19 mouse cellular contexts compared by ENCODE assay signal in the genomic region with DNA sequence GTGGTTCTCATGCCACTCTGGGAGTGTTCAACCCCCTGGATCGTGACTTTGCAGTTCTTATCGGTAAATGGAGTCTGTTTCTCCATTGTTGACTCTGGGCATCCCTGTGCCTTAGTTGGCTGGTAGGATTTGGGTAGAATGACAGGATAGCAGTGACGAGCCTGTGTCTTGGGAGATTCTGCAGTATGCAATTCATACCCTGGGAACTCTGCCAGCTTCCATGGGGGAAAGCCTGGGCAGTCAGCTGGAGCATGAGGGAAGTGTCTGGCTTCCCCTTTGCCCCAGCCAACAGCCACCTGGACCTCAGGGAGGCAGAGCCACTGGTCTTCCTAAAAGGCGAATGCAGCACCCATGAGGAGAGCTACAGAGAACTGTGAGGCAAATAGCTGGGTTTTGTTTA.
DNase-seq lines count a peak whose midpoint lies in the region; ATAC-seq lines count a peak whose summit lies in the region.
"Had no signal": no experiment of that assay in that cellular context is flagged by ENCODE, and none has a peak within 500 bp of the region (broad histone marks: within the 10 kb centered on the region; RNA-seq: fewer than 3 reads in every experiment).

No protein-coding gene starts in this region.

- H3K36me3 ChIP-seq in neural tube, embryonic 13.5 days: no peaks in the 10 kb centered on the region
- H3K36me3 ChIP-seq in neural tube, embryonic 15.5 days: no peaks in the 10 kb centered on the region
- H3K36me3 ChIP-seq: heart, embryonic 10.5 days; liver, embryonic 15.5 days; midbrain, embryonic 12.5 days had no signal

- no peak overlapping the region for H3K27ac ChIP-seq in neural tube, embryonic 13.5 days (replicated peaks)
- no peak overlapping the region for H3K27ac ChIP-seq in neural tube, embryonic 15.5 days (replicated peaks)
- H3K27ac ChIP-seq: heart, embryonic 10.5 days; kidney, postnatal 0 days; liver, embryonic 15.5 days; midbrain, embryonic 12.5 days had no signal

- no peaks in the 10 kb centered on the region for H3K9me3 ChIP-seq in neural tube, embryonic 13.5 days
- H3K9me3 ChIP-seq in neural tube, embryonic 15.5 days (replicated peaks): no peaks in the 10 kb centered on the region
- H3K9me3 ChIP-seq: heart, embryonic 10.5 days; liver, embryonic 15.5 days; midbrain, embryonic 12.5 days had no signal

- no peak overlapping the region for H3K9ac ChIP-seq in neural tube, embryonic 13.5 days
- H3K9ac ChIP-seq in neural tube, embryonic 15.5 days (replicated peaks): no peak overlapping the region
- H3K9ac ChIP-seq: liver, embryonic 15.5 days; midbrain, embryonic 12.5 days had no signal

- ATAC-seq in neural tube, embryonic 13.5 days (ENCODE audit: low read depth): 0 out of 2 replicates have a peak, but pooled peaks have one; percentile 25
- no peak for ATAC-seq in neural tube, embryonic 15.5 days (ENCODE audit: low FRiP score)

- WGBS in neural tube, embryonic 13.5 days: 77% methylated on average over 4 of the region's 4 CpGs
- WGBS in neural tube, embryonic 15.5 days: 69% methylated on average over 4 of the region's 4 CpGs

- no peak overlapping the region for H3K4me2 ChIP-seq in neural tube, embryonic 13.5 days
- no peak overlapping the region for H3K4me2 ChIP-seq in neural tube, embryonic 15.5 days
- H3K4me2 ChIP-seq: liver, embryonic 15.5 days; midbrain, embryonic 12.5 days had no signal

- peak; percentile 12 for DNase-seq in adrenal gland, postnatal 10 days
- DNase-seq in adrenal gland, postnatal 4 days (ENCODE audit: low spot score in 2 of 2): no peak
- peak; percentile 14 for DNase-seq in gastrocnemius, postnatal 14 days
- DNase-seq in gastrocnemius, postnatal 10 days: no peak
- peak; percentile 13 to 42 for DNase-seq in kidney, postnatal 25 days
- no peak for DNase-seq in kidney, adult 11 months
- DNase-seq: gastrocnemius, postnatal 36 days; heart, postnatal 36 days; layer of hippocampus, adult 9-11 months; lung, postnatal 36 days; spleen, adult 18-20 months; thymus, adult 18-20 months had no signal

- H3K4me3 ChIP-seq in neural tube, embryonic 13.5 days: no peak overlapping the region
- no peak overlapping the region for H3K4me3 ChIP-seq in neural tube, embryonic 15.5 days (replicated peaks)
- H3K4me3 ChIP-seq: heart, embryonic 10.5 days; liver, embryonic 15.5 days; midbrain, embryonic 12.5 days had no signal

- no peaks in the 10 kb centered on the region for H3K27me3 ChIP-seq in neural tube, embryonic 13.5 days
- 0 out of 2 replicates have a peak, but pooled peaks cover 2% of the 10 kb centered on the region for H3K27me3 ChIP-seq in neural tube, embryonic 15.5 days (replicated peaks)
- H3K27me3 ChIP-seq: CH12.LX; liver, embryonic 15.5 days; midbrain, embryonic 12.5 days had no signal

- peaks cover 18% of the 10 kb centered on the region for H3K4me1 ChIP-seq in neural tube, embryonic 13.5 days (replicated peaks)
- peaks cover 20% of the 10 kb centered on the region for H3K4me1 ChIP-seq in neural tube, embryonic 15.5 days
- H3K4me1 ChIP-seq: liver, embryonic 15.5 days had no signal

- intact Hi-C loops in gastrocnemius, postnatal 14 days (cut with DNase I; ENCODE audit: low total_unique reads): no loop called here

Comparison
In these comparisons a context has a peak if more than half of its experiments do, and no peak if none do; other contexts are left out.
1. DNase-seq: peak in adrenal gland, postnatal 10 days (single experiment), gastrocnemius, postnatal 14 days (single experiment) and kidney, postnatal 25 days (2 of 2); none in adrenal gland, postnatal 4 days (0 of 2), gastrocnemius, postnatal 10 days (single experiment) and kidney, adult 11 months (single experiment).